Mouse (Mus musculus): ENCODE measurements around the gene Supt5. TPM values are rescaled to one million over a fixed set of nuclear protein-coding genes. Genes with fewer than 3 reads are reported as not detected.
"Not testable (repeated sequence)": the region's sequence is repeated elsewhere in the genome, so short reads cannot be mapped to it uniquely, and the experiment has no call there.

The Supt5 gene
- polyA plus RNA-seq (2016; fragmentation: Nextera tagmentation; extraction: Ambion mirVana): 88.5 and 90.7 TPM in 2 replicates

GRCm38 (mm10) chr7:28338108-28338998, at the start of gene Supt5:
Gene Supt5 (minus strand): TSS chr7:28338746.
- peaks cover 17% of the 10 kb centered on the region for H3K36me3 ChIP-seq
- H3K27me3 ChIP-seq (ENCODE audit: insufficient read depth, poor library complexity, severe bottlenecking): no peaks in the 10 kb centered on the region
- H3K27ac ChIP-seq: peak within 1 kb of the TSS; percentile 95
- WGBS: under 1% methylated on average over 77 of the region's 77 CpGs
- peak within 1 kb of the TSS; percentile 84 for H3K4me3 ChIP-seq
- DNase-seq (ENCODE audit: low spot score): peak; percentile 98
- no peaks in the 10 kb centered on the region for H3K9me3 ChIP-seq
- H3K4me1 ChIP-seq: peaks cover 25% of the 10 kb centered on the region

- H3K27me3 ChIP-seq (ENCODE audit: insufficient read depth, poor library complexity, severe bottlenecking); H3K27ac ChIP-seq; H3K9me3 ChIP-seq; DNase-seq (ENCODE audit: low spot score); H3K4me3 ChIP-seq: not testable (repeated sequence)
- Histone ChIP-seq H3K4me1 (peaks cover 31% of the 10 kb centered on the region), H3K36me3 (peaks cover 49% of the 10 kb centered on the region)
- 85% methylated on average over 7 of the region's 7 CpGs for WGBS
Observed at GRCm38 (mm10) chr7:28387384-28387783, 48.8 kb upstream of the Supt5 start.

- not testable (repeated sequence) for DNase-seq (ENCODE audit: low spot score); H3K27ac ChIP-seq; H3K9me3 ChIP-seq; H3K4me3 ChIP-seq; H3K27me3 ChIP-seq (ENCODE audit: insufficient read depth, poor library complexity, severe bottlenecking)
- 81% methylated on average over 6 of the region's 6 CpGs for WGBS
- Histone ChIP-seq H3K36me3 (peaks cover 49% of the 10 kb centered on the region), H3K4me1 (peaks cover 36% of the 10 kb centered on the region)
Observed at GRCm38 (mm10) chr7:28386877-28387276, 48.3 kb upstream of the Supt5 start.

- peak; percentile 95 for DNase-seq (ENCODE audit: low spot score)
- Histone ChIP-seq H3K27me3 (ENCODE audit: insufficient read depth, poor library complexity, severe bottlenecking) (no peaks in the 10 kb centered on the region), H3K27ac (peak overlapping the region; percentile 37), H3K9me3 (no peaks in the 10 kb centered on the region), H3K4me1 (peaks cover 36% of the 10 kb centered on the region), H3K36me3 (peaks cover 49% of the 10 kb centered on the region), H3K4me3 (no peak overlapping the region)
- 11% methylated on average over 4 of the region's 4 CpGs for WGBS
Observed at GRCm38 (mm10) chr7:28386462-28386861, 47.9 kb upstream of the Supt5 start.

GRCm38 (mm10) chr7:28386007-28386406, 47.5 kb upstream of the Supt5 start:
- H3K27me3 ChIP-seq (ENCODE audit: insufficient read depth, poor library complexity, severe bottlenecking): no peaks in the 10 kb centered on the region
- H3K36me3 ChIP-seq: peaks cover 49% of the 10 kb centered on the region
- WGBS: 76% methylated on average over 7 of the region's 7 CpGs
- DNase-seq (ENCODE audit: low spot score): no peak
- peak overlapping the region; percentile 37 for H3K27ac ChIP-seq
- H3K9me3 ChIP-seq: no peaks in the 10 kb centered on the region
- no peak overlapping the region for H3K4me3 ChIP-seq
- H3K4me1 ChIP-seq: peaks cover 36% of the 10 kb centered on the region

- Histone ChIP-seq H3K4me3 (no peak overlapping the region), H3K9me3 (no peaks in the 10 kb centered on the region), H3K4me1 (peaks cover 43% of the 10 kb centered on the region), H3K27me3 (ENCODE audit: insufficient read depth, poor library complexity, severe bottlenecking) (no peaks in the 10 kb centered on the region), H3K36me3 (peaks cover 42% of the 10 kb centered on the region), H3K27ac (no peak overlapping the region)
- 90% methylated on average over 9 of the region's 9 CpGs for WGBS
- no peak for DNase-seq (ENCODE audit: low spot score)
Observed at GRCm38 (mm10) chr7:28385196-28385595, 46.6 kb upstream of the Supt5 start.

GRCm38 (mm10) chr7:28384162-28384561, 45.6 kb upstream of the Supt5 start:
- Histone ChIP-seq H3K4me3 (no peak overlapping the region), H3K27ac (peak overlapping the region; percentile 96; the same call in 1 of the 2 replicates), H3K4me1 (peaks cover 49% of the 10 kb centered on the region), H3K36me3 (peaks cover 32% of the 10 kb centered on the region), H3K9me3 (no peaks in the 10 kb centered on the region), H3K27me3 (ENCODE audit: insufficient read depth, poor library complexity, severe bottlenecking) (no peaks in the 10 kb centered on the region)
- 83% methylated on average over 6 of the region's 6 CpGs for WGBS
- no peak for DNase-seq (ENCODE audit: low spot score)

- no peaks in the 10 kb centered on the region for H3K27me3 ChIP-seq (ENCODE audit: insufficient read depth, poor library complexity, severe bottlenecking)
- H3K9me3 ChIP-seq: no peaks in the 10 kb centered on the region
- 72% methylated on average over 4 of the region's 4 CpGs for WGBS
- DNase-seq (ENCODE audit: low spot score): no peak
- H3K4me1 ChIP-seq: peaks cover 46% of the 10 kb centered on the region
- H3K27ac ChIP-seq: peak overlapping the region; percentile 96
- no peak overlapping the region for H3K4me3 ChIP-seq
- H3K36me3 ChIP-seq: peaks cover 26% of the 10 kb centered on the region
Observed at GRCm38 (mm10) chr7:28383606-28384005, 45.1 kb upstream of the Supt5 start.

- 23% methylated on average over 11 of the region's 11 CpGs for WGBS
- DNase-seq (ENCODE audit: low spot score): no peak
- Histone ChIP-seq H3K9me3 (no peaks in the 10 kb centered on the region), H3K4me1 (peaks cover 51% of the 10 kb centered on the region), H3K4me3 (peak overlapping the region; percentile 52), H3K36me3 (peaks cover 20% of the 10 kb centered on the region), H3K27ac (peak overlapping the region; percentile 96), H3K27me3 (ENCODE audit: insufficient read depth, poor library complexity, severe bottlenecking) (no peaks in the 10 kb centered on the region)
Observed at GRCm38 (mm10) chr7:28382981-28383396, 44.4 kb upstream of the Supt5 start.

GRCm38 (mm10) chr7:28382347-28382951, 43.9 kb upstream of the Supt5 start:
- peak overlapping the region; percentile 52 for H3K4me3 ChIP-seq
- H3K4me1 ChIP-seq: peaks cover 56% of the 10 kb centered on the region
- no peak for DNase-seq (ENCODE audit: low spot score)
- no peaks in the 10 kb centered on the region for H3K27me3 ChIP-seq (ENCODE audit: insufficient read depth, poor library complexity, severe bottlenecking)
- H3K27ac ChIP-seq: peak overlapping the region; percentile 96
- 52% methylated on average over 9 of the region's 12 CpGs for WGBS
- no peaks in the 10 kb centered on the region for H3K9me3 ChIP-seq
- H3K36me3 ChIP-seq: peaks cover 20% of the 10 kb centered on the region

- peak overlapping the region; percentile 52 for H3K4me3 ChIP-seq
- no peaks in the 10 kb centered on the region for H3K9me3 ChIP-seq
- H3K27ac ChIP-seq: peak overlapping the region; percentile 96
- H3K27me3 ChIP-seq (ENCODE audit: insufficient read depth, poor library complexity, severe bottlenecking): no peaks in the 10 kb centered on the region
- peaks cover 20% of the 10 kb centered on the region for H3K36me3 ChIP-seq
- H3K4me1 ChIP-seq: peaks cover 61% of the 10 kb centered on the region
- peak; percentile 95 for DNase-seq (ENCODE audit: low spot score)
- WGBS: under 1% methylated on average over 20 of the region's 20 CpGs
Observed at GRCm38 (mm10) chr7:28381938-28382337, 43.4 kb upstream of the Supt5 start.

- Histone ChIP-seq H3K4me1 (peaks cover 64% of the 10 kb centered on the region), H3K4me3 (peak overlapping the region; percentile 52), H3K27me3 (ENCODE audit: insufficient read depth, poor library complexity, severe bottlenecking) (no peaks in the 10 kb centered on the region), H3K36me3 (peaks cover 18% of the 10 kb centered on the region), H3K27ac (peak overlapping the region; percentile 96), H3K9me3 (no peaks in the 10 kb centered on the region)
- DNase-seq (ENCODE audit: low spot score): peak; percentile 92
- 4% methylated on average over 30 of the region's 30 CpGs for WGBS
Observed at GRCm38 (mm10) chr7:28381017-28381790, 42.7 kb upstream of the Supt5 start.
